Comparison of ENCODE assay signal across 8 mouse cellular contexts in genomic region chr12:69185371-69185770, GRCm38 (mm10). TPM values are rescaled to one million over a fixed set of nuclear protein-coding genes. Genes with fewer than 3 reads are reported as not detected.
DNase-seq lines count a peak whose midpoint lies in the region; ATAC-seq lines count a peak whose summit lies in the region.

No protein-coding gene starts in this region.

- ATAC-seq in kidney, embryonic 16.5 days (ENCODE audit: low FRiP score, low TSS enrichment) = no peak
- ATAC-seq in embryonic facial prominence, embryonic 11.5 days (replicated peaks; ENCODE audit: insufficient number of reproducible peaks, low FRiP score, low TSS enrichment, low read depth) = no peak
- ATAC-seq in hindbrain, embryonic 14.5 days (ENCODE audit: low FRiP score) = no peak
- ATAC-seq in midbrain, embryonic 14.5 days (ENCODE audit: low FRiP score, low TSS enrichment) = no peak

- WGBS in kidney, embryonic 16.5 days = 64% methylated on average over 7 of the region's 7 CpGs
- 79% methylated on average over 7 of the region's 7 CpGs for WGBS in embryonic facial prominence, embryonic 11.5 days
- WGBS in hindbrain, embryonic 14.5 days = 74% methylated on average over 7 of the region's 7 CpGs
- 80% methylated on average over 7 of the region's 7 CpGs for WGBS in midbrain, embryonic 14.5 days

- H3K36me3 ChIP-seq in kidney, embryonic 16.5 days (ENCODE audit: insufficient read depth, low read length) = peaks cover 22% of the 10 kb centered on the region
- no peaks in the 10 kb centered on the region for H3K36me3 ChIP-seq in embryonic facial prominence, embryonic 11.5 days (replicated peaks; ENCODE audit: control insufficient read depth, insufficient read depth, low read depth, low read length)
- peaks cover 37% of the 10 kb centered on the region for H3K36me3 ChIP-seq in hindbrain, embryonic 14.5 days (replicated peaks; ENCODE audit: control insufficient read depth, insufficient read depth)
- peaks cover 30% of the 10 kb centered on the region for H3K36me3 ChIP-seq in midbrain, embryonic 14.5 days (ENCODE audit: control insufficient read depth, insufficient read depth, low read length)

- no peaks in the 10 kb centered on the region for H3K27me3 ChIP-seq in kidney, embryonic 16.5 days (ENCODE audit: insufficient read depth, low read length)
- no peaks in the 10 kb centered on the region for H3K27me3 ChIP-seq in embryonic facial prominence, embryonic 11.5 days (ENCODE audit: control insufficient read depth, insufficient read depth, low read length)
- H3K27me3 ChIP-seq in hindbrain, embryonic 14.5 days (ENCODE audit: control insufficient read depth, insufficient read depth, low read length) = no peaks in the 10 kb centered on the region
- H3K27me3 ChIP-seq in midbrain, embryonic 14.5 days (ENCODE audit: control insufficient read depth, insufficient read depth, low read length) = no peaks in the 10 kb centered on the region

- peak overlapping the region; percentile 84 for H3K9ac ChIP-seq in kidney, embryonic 16.5 days (replicated peaks; ENCODE audit: low read length)
- H3K9ac ChIP-seq in embryonic facial prominence, embryonic 11.5 days (replicated peaks; ENCODE audit: low read length) = peak overlapping the region; percentile 91
- peak overlapping the region; percentile 86; the same call in 1 of the 2 replicates for H3K9ac ChIP-seq in hindbrain, embryonic 14.5 days
- peak overlapping the region; percentile 88 for H3K9ac ChIP-seq in midbrain, embryonic 14.5 days (replicated peaks; ENCODE audit: low read length)

- no peak for DNase-seq in kidney, postnatal 4 days
- no peak for DNase-seq in embryonic facial prominence, embryonic 11.5 days (ENCODE audit: low spot score)
- no peak for DNase-seq in hindbrain, embryonic 14.5 days (ENCODE audit: low spot score)
- no peak for DNase-seq in midbrain, embryonic 14.5 days
- no peak for DNase-seq in layer of hippocampus, postnatal 14 days (ENCODE audit: low spot score in 2 of 2)
- no peak for DNase-seq in gastrocnemius, postnatal 36 days
- no peak for DNase-seq in spleen, postnatal 36 days (ENCODE audit: low spot score in 2 of 2)

- peak overlapping the region; percentile 86 for H3K4me3 ChIP-seq in kidney, embryonic 16.5 days (ENCODE audit: low read length)
- peak overlapping the region; percentile 89 for H3K4me3 ChIP-seq in embryonic facial prominence, embryonic 11.5 days (ENCODE audit: low read depth, low read length)
- peak overlapping the region; percentile 72 for H3K4me3 ChIP-seq in hindbrain, embryonic 14.5 days (replicated peaks; ENCODE audit: low read length)
- H3K4me3 ChIP-seq in midbrain, embryonic 14.5 days (replicated peaks; ENCODE audit: low read depth, low read length) = peak overlapping the region; percentile 87

- H3K9me3 ChIP-seq in kidney, embryonic 16.5 days (ENCODE audit: low read length) = no peaks in the 10 kb centered on the region
- H3K9me3 ChIP-seq in embryonic facial prominence, embryonic 11.5 days (replicated peaks; ENCODE audit: control insufficient read depth, low read length) = no peaks in the 10 kb centered on the region
- H3K9me3 ChIP-seq in hindbrain, embryonic 14.5 days (ENCODE audit: control insufficient read depth, low read length) = no peaks in the 10 kb centered on the region
- H3K9me3 ChIP-seq in midbrain, embryonic 14.5 days (ENCODE audit: control insufficient read depth, low read length) = no peaks in the 10 kb centered on the region

- peaks cover 20% of the 10 kb centered on the region for H3K4me1 ChIP-seq in kidney, embryonic 16.5 days (ENCODE audit: insufficient read depth, low read length)
- H3K4me1 ChIP-seq in embryonic facial prominence, embryonic 11.5 days (ENCODE audit: control insufficient read depth, insufficient read depth, low read length) = no peaks in the 10 kb centered on the region
- peaks cover 24% of the 10 kb centered on the region for H3K4me1 ChIP-seq in hindbrain, embryonic 14.5 days (replicated peaks; ENCODE audit: control insufficient read depth, insufficient read depth, low read length)
- peaks cover 16% of the 10 kb centered on the region for H3K4me1 ChIP-seq in midbrain, embryonic 14.5 days (ENCODE audit: control insufficient read depth, insufficient read depth, low read length)

- H3K27ac ChIP-seq in kidney, embryonic 16.5 days (ENCODE audit: low read length) = no peak overlapping the region
- H3K27ac ChIP-seq in embryonic facial prominence, embryonic 11.5 days (replicated peaks; ENCODE audit: low read depth, low read length) = no peak overlapping the region
- H3K27ac ChIP-seq in hindbrain, embryonic 14.5 days = no peak overlapping the region
- H3K27ac ChIP-seq in midbrain, embryonic 14.5 days (replicated peaks; ENCODE audit: low read depth, low read length) = no peak overlapping the region

- intact Hi-C loops in gastrocnemius, postnatal 36 days (cut with DNase I) = no loop called here

- peak overlapping the region; percentile 95 for H3K4me2 ChIP-seq in kidney, embryonic 16.5 days (replicated peaks; ENCODE audit: low read depth, low read length)
- peak overlapping the region; percentile 91 for H3K4me2 ChIP-seq in embryonic facial prominence, embryonic 11.5 days (ENCODE audit: low read depth, low read length)
- peak overlapping the region; percentile 78 for H3K4me2 ChIP-seq in hindbrain, embryonic 14.5 days (replicated peaks)
- H3K4me2 ChIP-seq in midbrain, embryonic 14.5 days (ENCODE audit: low read length) = peak overlapping the region; percentile 95

RNA-seq across cellular contexts. Expression of gene Mgat2, which starts 1.4 kb away (rescaled TPM):
- polyA plus RNA-seq in kidney, embryonic 16.5 days (2015; fragmentation: Nextera tagmentation; extraction: Ambion mirVana) = 46.3 and 47.0 TPM in 2 replicates
- polyA plus RNA-seq in embryonic facial prominence, embryonic 11.5 days (2014; fragmentation: Nextera tagmentation; extraction: Ambion mirVana) = 37.7 and 39.5 TPM in 2 replicates
- 41.1 and 45.4 TPM in 2 replicates for polyA plus RNA-seq in hindbrain, embryonic 14.5 days (2014; fragmentation: Nextera tagmentation; extraction: Ambion mirVana)
- 37.6 and 39.9 TPM in 2 replicates for polyA plus RNA-seq in midbrain, embryonic 14.5 days (2014; fragmentation: Nextera tagmentation; extraction: Ambion mirVana)
- total RNA-seq in layer of hippocampus, postnatal 14 days (2021) = 10 to 100 TPM; 30.1 to 31.6 TPM
- total RNA-seq in gastrocnemius, postnatal 36 days (2021) = 1 to 10 TPM; 6.5 to 7.7 TPM

RNA-seq across cellular contexts. Expression of gene Rpl36al, which starts 1.5 kb away (rescaled TPM):
- 471 and 512 TPM in 2 replicates for polyA plus RNA-seq in kidney, embryonic 16.5 days (2015; fragmentation: Nextera tagmentation; extraction: Ambion mirVana)
- polyA plus RNA-seq in embryonic facial prominence, embryonic 11.5 days (2014; fragmentation: Nextera tagmentation; extraction: Ambion mirVana) = 503 and 536 TPM in 2 replicates
- 362 and 438 TPM in 2 replicates for polyA plus RNA-seq in hindbrain, embryonic 14.5 days (2014; fragmentation: Nextera tagmentation; extraction: Ambion mirVana)
- 340 and 383 TPM in 2 replicates for polyA plus RNA-seq in midbrain, embryonic 14.5 days (2014; fragmentation: Nextera tagmentation; extraction: Ambion mirVana)
- total RNA-seq in layer of hippocampus, postnatal 14 days (2021) = 100 to 1,000 TPM; 182 to 204 TPM
- 100 to 1,000 TPM; 256 to 308 TPM for total RNA-seq in gastrocnemius, postnatal 36 days (2021)

RNA-seq across cellular contexts. Expression of gene Gm49383, which starts 11.5 kb away (rescaled TPM):
- 32.6 and 34.2 TPM in 2 replicates for polyA plus RNA-seq in kidney, embryonic 16.5 days (2015; fragmentation: Nextera tagmentation; extraction: Ambion mirVana)
- 42.9 and 43.7 TPM in 2 replicates for polyA plus RNA-seq in embryonic facial prominence, embryonic 11.5 days (2014; fragmentation: Nextera tagmentation; extraction: Ambion mirVana)
- polyA plus RNA-seq in hindbrain, embryonic 14.5 days (2014; fragmentation: Nextera tagmentation; extraction: Ambion mirVana) = 12.7 and 15.3 TPM in 2 replicates
- 12.7 and 15.0 TPM in 2 replicates for polyA plus RNA-seq in midbrain, embryonic 14.5 days (2014; fragmentation: Nextera tagmentation; extraction: Ambion mirVana)
- total RNA-seq in layer of hippocampus, postnatal 14 days (2021) = 1 to 10 TPM; 4.0 to 7.1 TPM
- total RNA-seq in gastrocnemius, postnatal 36 days (2021) = 1 to 10 TPM; 1.9 to 3.2 TPM

RNA-seq across cellular contexts. Expression of gene Dnaaf2, which starts 12.9 kb away (rescaled TPM):
- polyA plus RNA-seq in kidney, embryonic 16.5 days (2015; fragmentation: Nextera tagmentation; extraction: Ambion mirVana) = 8.8 and 10.5 TPM in 2 replicates
- 11.5 and 13.1 TPM in 2 replicates for polyA plus RNA-seq in embryonic facial prominence, embryonic 11.5 days (2014; fragmentation: Nextera tagmentation; extraction: Ambion mirVana)
- polyA plus RNA-seq in hindbrain, embryonic 14.5 days (2014; fragmentation: Nextera tagmentation; extraction: Ambion mirVana) = 5.7 and 7.0 TPM in 2 replicates
- 7.0 and 7.6 TPM in 2 replicates for polyA plus RNA-seq in midbrain, embryonic 14.5 days (2014; fragmentation: Nextera tagmentation; extraction: Ambion mirVana)
- total RNA-seq in layer of hippocampus, postnatal 14 days (2021) = 1 to 10 TPM; 2.2 TPM
- under 1 TPM; 0.33 to 0.44 TPM for total RNA-seq in gastrocnemius, postnatal 36 days (2021)

RNA-seq across cellular contexts. Expression of gene Lrr1, which starts 16.8 kb away (rescaled TPM):
- 21.1 and 24.1 TPM in 2 replicates for polyA plus RNA-seq in kidney, embryonic 16.5 days (2015; fragmentation: Nextera tagmentation; extraction: Ambion mirVana)
- 26.4 and 33.6 TPM in 2 replicates for polyA plus RNA-seq in embryonic facial prominence, embryonic 11.5 days (2014; fragmentation: Nextera tagmentation; extraction: Ambion mirVana)
- 2.2 and 4.7 TPM in 2 replicates for polyA plus RNA-seq in hindbrain, embryonic 14.5 days (2014; fragmentation: Nextera tagmentation; extraction: Ambion mirVana)
- 4.3 and 5.5 TPM in 2 replicates for polyA plus RNA-seq in midbrain, embryonic 14.5 days (2014; fragmentation: Nextera tagmentation; extraction: Ambion mirVana)
- 1 to 10 TPM in 1 of 2 experiments, under 1 TPM in 1; 0.65 to 1.3 TPM for total RNA-seq in layer of hippocampus, postnatal 14 days (2021)
- total RNA-seq in gastrocnemius, postnatal 36 days (2021) = not detected
